Mouse (Mus musculus) heart, embryonic 12.5 days (tissue): ENCODE data around the gene C1qtnf2. TPM values are rescaled to one million over a fixed set of nuclear protein-coding genes. Genes with fewer than 3 reads are reported as not detected.

ENCODE experiments used
- ATAC-seq: fragments of 200-750 bp; cut with Nextera tagmentation; 2 replicates; pipeline ENCODE4 v1.8.0; 2017; ENCODE audit warnings: moderate TSS enrichment, moderate library complexity; ENCODE audit not compliant: insufficient number of reproducible peaks, low FRiP score
- H3K27ac ChIP-seq: fragments of 300-500 bp; sonication (generic); 2 replicates; pipeline ENCODE4 v1.5.1; 2016; ENCODE audit warnings: mild to moderate bottlenecking, moderate library complexity; ENCODE audit not compliant: poor library complexity, severe bottlenecking
- H3K27me3 ChIP-seq: fragments of 300-500 bp; sonication (generic); replicated peaks from 2 replicates; pipeline ENCODE4 v1.6.1; 2016; ENCODE audit warnings: mild to moderate bottlenecking, moderate library complexity
- H3K36me3 ChIP-seq: fragments of 300-500 bp; sonication (generic); 2 replicates; pipeline ENCODE4 v1.6.1; 2016; ENCODE audit warnings: mild to moderate bottlenecking, moderate library complexity
- H3K4me1 ChIP-seq: fragments of 300-500 bp; sonication (generic); replicated peaks from 2 replicates; pipeline ENCODE4 v1.6.1; 2016; ENCODE audit warnings: mild to moderate bottlenecking
- H3K4me2 ChIP-seq: fragments of 300-500 bp; sonication (generic); 2 replicates; pipeline ENCODE4 v1.6.1; 2016; ENCODE audit warnings: mild to moderate bottlenecking, moderate library complexity
- H3K4me3 ChIP-seq: fragments of 300-500 bp; sonication (generic); 2 replicates; pipeline ENCODE4 v1.5.1; 2016; ENCODE audit warnings: mild to moderate bottlenecking
- H3K9ac ChIP-seq: fragments of 300-500 bp; sonication (generic); 2 replicates; pipeline ENCODE4 v1.6.1; 2016; ENCODE audit warnings: mild to moderate bottlenecking, moderate library complexity
- H3K9me3 ChIP-seq: fragments of 300-500 bp; sonication (generic); replicated peaks from 2 replicates; pipeline ENCODE4 v1.6.1; 2016; ENCODE audit warnings: mild to moderate bottlenecking, moderate library complexity
- WGBS: fragments of 180-500 bp; shearing (Covaris S2); methylation state at CpG from one replicate; pipeline ENCODE4 v1.1.7; 2016; 5-methylcytosine and 5-hydroxymethylcytosine counted together
- polyA plus RNA-seq: library from polyadenylated mRNA; unstranded; fragments of >200 nt; fragmentation: Nextera tagmentation; extraction: Ambion mirVana; gene quantifications from 2 replicates; pipeline ENCODE4 v1.2.1, GENCODE M21; 2016

C1qtnf2 gene
- polyA plus RNA-seq, 1 experiment from 2014 or later, result 2.0 TPM

GRCm38 (mm10) chr11:43452266-43452665, 21.8 kb upstream of the C1qtnf2 start:
- H3K27ac ChIP-seq, result no peak overlapping the region
- ATAC-seq, result no peak
- no peaks in the 10 kb centered on the region for H3K27me3 ChIP-seq
- no peaks in the 10 kb centered on the region for H3K9me3 ChIP-seq
- H3K4me1 ChIP-seq, result no peaks in the 10 kb centered on the region
- no peak overlapping the region for H3K4me3 ChIP-seq
- no peak overlapping the region for H3K9ac ChIP-seq
- H3K36me3 ChIP-seq, result peaks cover 5% of the 10 kb centered on the region
- no peak overlapping the region for H3K4me2 ChIP-seq
- 61% methylated on average over 2 of the region's 2 CpGs for WGBS

DNA sequence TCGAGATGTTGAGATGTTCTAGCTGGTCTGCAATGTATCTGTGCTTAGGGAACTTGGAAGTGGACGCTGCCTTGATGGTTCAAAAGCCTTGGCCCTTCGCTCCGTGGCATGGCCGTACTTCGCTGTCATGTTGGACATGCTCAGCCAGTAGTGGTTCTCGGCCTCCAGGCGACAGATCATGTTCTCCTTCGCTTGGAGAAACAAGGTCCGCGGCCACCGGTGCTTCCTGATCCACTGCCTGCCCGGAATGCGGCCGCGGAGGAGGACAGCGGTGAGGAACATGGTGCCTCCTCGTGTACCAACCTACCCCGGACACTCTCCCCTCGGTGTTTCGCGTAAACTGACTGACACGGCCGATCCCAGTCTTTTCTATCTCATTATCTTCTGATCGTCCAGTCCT, 10.9 kb upstream of the C1qtnf2 start:
- Histone ChIP-seq H3K27ac (no peak overlapping the region), H3K4me3 (no peak overlapping the region), H3K36me3 (no peaks in the 10 kb centered on the region), H3K9ac (no peak overlapping the region), H3K4me2 (no peak overlapping the region), H3K27me3 (no peaks in the 10 kb centered on the region), H3K4me1 (no peaks in the 10 kb centered on the region), H3K9me3 (no peaks in the 10 kb centered on the region; the same call in 1 of the 2 replicates)
- WGBS, result 84% methylated on average over 25 of the region's 25 CpGs
- no peak for ATAC-seq

DNA sequence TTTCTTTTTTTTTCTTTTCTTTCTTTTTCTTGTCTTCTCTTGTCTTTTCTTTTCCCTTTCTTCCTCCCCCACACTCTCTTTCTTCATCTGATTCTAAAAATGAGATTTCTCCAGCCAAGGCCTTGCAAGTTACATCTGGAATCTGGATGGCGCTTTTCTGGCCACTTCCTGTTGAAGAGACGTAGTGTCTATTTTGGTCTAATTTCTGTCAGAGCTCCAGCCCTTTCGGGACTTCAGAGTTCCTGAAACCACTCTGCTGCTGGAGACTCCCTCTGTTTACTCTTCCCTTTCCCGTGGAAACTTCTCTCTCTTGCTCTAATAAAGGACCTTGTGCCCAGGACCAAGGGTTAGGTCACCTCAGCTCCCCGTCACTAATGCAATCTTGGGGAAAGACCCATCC, 4.0 kb upstream of the C1qtnf2 start:
- Histone ChIP-seq H3K9me3 (no peaks in the 10 kb centered on the region), H3K36me3 (no peaks in the 10 kb centered on the region), H3K9ac (no peak overlapping the region), H3K27ac (no peak overlapping the region), H3K4me2 (no peak overlapping the region), H3K4me1 (peaks cover 15% of the 10 kb centered on the region), H3K27me3 (no peaks in the 10 kb centered on the region), H3K4me3 (no peak overlapping the region)
- 31% methylated on average over 5 of the region's 5 CpGs for WGBS
- no peak for ATAC-seq

GRCm38 (mm10) chr11:43470881-43471820, 2.9 kb upstream of the C1qtnf2 start:
- Histone ChIP-seq H3K27me3 (no peaks in the 10 kb centered on the region), H3K4me3 (no peak overlapping the region), H3K4me2 (no peak overlapping the region), H3K9ac (no peak overlapping the region), H3K9me3 (no peaks in the 10 kb centered on the region), H3K27ac (no peak overlapping the region), H3K36me3 (no peaks in the 10 kb centered on the region), H3K4me1 (peaks cover 15% of the 10 kb centered on the region)
- 68% methylated on average over 6 of the region's 6 CpGs for WGBS
- ATAC-seq, result no peak

DNA sequence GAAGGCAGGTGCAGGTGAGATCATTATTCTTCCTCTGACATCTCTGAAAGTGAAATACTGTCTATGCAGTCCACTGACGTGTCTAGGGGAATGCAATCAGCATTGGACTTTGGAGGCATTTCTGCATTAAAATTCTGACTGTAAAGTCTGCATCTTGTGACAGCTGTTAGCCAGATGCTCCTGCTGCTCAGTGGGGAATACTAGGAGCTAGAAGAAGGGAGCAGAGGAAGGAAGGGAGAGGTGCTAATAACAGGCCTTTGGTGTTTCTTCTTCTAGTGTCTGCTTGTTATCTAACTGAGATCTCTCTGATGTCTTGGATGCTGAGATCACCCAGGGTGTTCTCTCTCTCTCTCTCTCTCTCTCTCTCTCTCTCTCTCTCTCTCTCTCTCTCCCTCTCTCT, 961 bp upstream of the C1qtnf2 start:
- Histone ChIP-seq H3K27me3 (no peaks in the 10 kb centered on the region), H3K9me3 (no peaks in the 10 kb centered on the region), H3K4me3 (no peak overlapping the region), H3K4me1 (peaks cover 15% of the 10 kb centered on the region), H3K9ac (no peak overlapping the region), H3K27ac (no peak overlapping the region), H3K36me3 (no peaks in the 10 kb centered on the region), H3K4me2 (no peak overlapping the region)
- 71% methylated on average over 1 of the region's 1 CpGs for WGBS
- ATAC-seq, result no peak

GRCm38 (mm10) chr11:43473635-43474224, 346 bp upstream of the C1qtnf2 start:
- H3K4me1 ChIP-seq, result peaks cover 15% of the 10 kb centered on the region
- ATAC-seq, result no peak
- peak overlapping the region; percentile 42 for H3K4me3 ChIP-seq
- no peak overlapping the region for H3K27ac ChIP-seq
- H3K27me3 ChIP-seq, result no peaks in the 10 kb centered on the region
- H3K4me2 ChIP-seq, result peak overlapping the region; percentile 81
- WGBS, result 49% methylated on average over 15 of the region's 15 CpGs
- H3K9ac ChIP-seq, result peak overlapping the region; percentile 17; the same call in 1 of the 2 replicates
- no peaks in the 10 kb centered on the region for H3K36me3 ChIP-seq
- H3K9me3 ChIP-seq, result no peaks in the 10 kb centered on the region

DNA sequence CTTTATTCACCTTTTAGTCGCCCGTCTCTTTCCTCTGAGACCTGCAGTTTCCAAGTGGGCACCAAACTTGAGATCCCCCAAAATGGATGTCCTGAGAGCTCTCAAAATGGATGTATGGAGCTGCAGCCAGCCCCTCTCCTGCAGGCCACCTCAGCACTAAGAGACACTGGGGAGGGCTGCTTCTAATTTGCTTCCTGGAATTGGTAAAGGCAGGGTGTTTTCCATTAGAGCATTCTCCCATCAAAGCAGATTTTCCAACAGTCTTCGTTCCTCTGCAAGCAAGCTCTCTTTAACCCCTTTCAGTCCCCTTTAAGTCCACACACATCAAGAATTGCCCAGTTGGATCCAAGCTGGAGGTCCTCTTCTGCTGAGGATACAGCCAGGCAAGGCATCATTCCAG, 5.3 kb downstream of the C1qtnf2 start:
- 76% methylated on average over 3 of the region's 3 CpGs for WGBS
- no peak for ATAC-seq
- H3K4me2 ChIP-seq, result no peak overlapping the region
- H3K27ac ChIP-seq, result no peak overlapping the region
- H3K36me3 ChIP-seq, result no peaks in the 10 kb centered on the region
- H3K27me3 ChIP-seq, result no peaks in the 10 kb centered on the region
- H3K4me3 ChIP-seq, result no peak overlapping the region
- no peaks in the 10 kb centered on the region for H3K9me3 ChIP-seq
- no peak overlapping the region for H3K9ac ChIP-seq
- peaks cover 45% of the 10 kb centered on the region for H3K4me1 ChIP-seq

GRCm38 (mm10) chr11:43480561-43480960, 6.5 kb downstream of the C1qtnf2 start:
- ATAC-seq, result no peak
- Histone ChIP-seq H3K27ac (no peak overlapping the region), H3K36me3 (no peaks in the 10 kb centered on the region), H3K4me1 (peaks cover 42% of the 10 kb centered on the region), H3K4me2 (no peak overlapping the region), H3K9ac (no peak overlapping the region), H3K4me3 (no peak overlapping the region), H3K27me3 (no peaks in the 10 kb centered on the region), H3K9me3 (no peaks in the 10 kb centered on the region)
- WGBS, result 48% methylated on average over 5 of the region's 5 CpGs

GRCm38 (mm10) chr11:43481672-43482522, 7.8 kb downstream of the C1qtnf2 start:
- 57% methylated on average over 3 of the region's 3 CpGs for WGBS
- Histone ChIP-seq H3K27ac (no peak overlapping the region), H3K4me3 (no peak overlapping the region), H3K9me3 (no peaks in the 10 kb centered on the region), H3K4me2 (no peak overlapping the region), H3K36me3 (no peaks in the 10 kb centered on the region), H3K4me1 (peaks cover 42% of the 10 kb centered on the region), H3K9ac (no peak overlapping the region), H3K27me3 (no peaks in the 10 kb centered on the region)
- ATAC-seq, result no peak

DNA sequence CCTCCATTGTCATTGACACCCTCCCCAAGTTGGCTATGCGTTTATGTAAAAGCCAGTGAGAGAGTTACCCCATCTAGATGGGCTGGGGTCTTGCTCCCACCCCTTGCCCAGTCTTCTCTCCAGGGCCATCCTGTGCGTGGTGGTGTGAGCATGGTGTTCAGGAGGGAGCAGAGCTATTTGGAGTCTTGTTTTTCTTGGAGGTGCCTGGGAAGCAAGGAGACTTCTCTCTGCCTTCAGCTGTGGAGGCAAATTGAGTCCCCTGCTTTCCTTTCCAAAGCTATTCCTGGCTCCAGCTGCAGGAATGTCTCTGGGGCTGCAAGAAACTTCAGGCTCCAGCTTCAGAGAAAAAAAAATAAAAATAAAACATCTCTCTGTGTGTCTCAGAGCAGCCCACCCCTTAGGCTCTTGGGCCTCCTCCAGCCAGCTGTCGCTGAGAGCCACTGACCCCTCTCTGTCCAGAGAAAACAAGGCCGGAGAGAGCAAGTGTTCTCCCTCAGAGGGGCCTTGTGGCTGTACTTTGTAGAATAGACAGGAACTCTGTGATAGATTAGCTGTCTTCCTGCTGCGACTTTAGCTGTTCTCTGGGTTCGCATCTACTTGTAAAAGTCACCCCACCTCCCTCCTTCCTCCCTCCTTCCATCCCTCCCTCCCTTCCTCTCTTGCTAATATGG, 9.2 kb downstream of the C1qtnf2 start:
- Histone ChIP-seq H3K27me3 (no peaks in the 10 kb centered on the region), H3K27ac (peak overlapping the region; percentile 75), H3K4me3 (no peak overlapping the region), H3K9me3 (no peaks in the 10 kb centered on the region), H3K4me1 (peaks cover 42% of the 10 kb centered on the region), H3K4me2 (no peak overlapping the region), H3K9ac (no peak overlapping the region), H3K36me3 (no peaks in the 10 kb centered on the region)
- WGBS, result 37% methylated on average over 6 of the region's 6 CpGs
- peak; percentile 69; the same call in 1 of the 2 replicates for ATAC-seq
